Mouse (Mus musculus) embryonic facial prominence, embryonic 11.5 days (tissue): ENCODE data around the gene Lrch3. TPM values are rescaled to one million over a fixed set of nuclear protein-coding genes. Genes with fewer than 3 reads are reported as not detected.
A peak's percentile ranks its signal among the peaks of the same experiment; 100 is the strongest.

ENCODE experiments used
- ATAC-seq: fragments of 200-750 bp; cut with Nextera tagmentation; replicated peaks from 2 replicates; pipeline ENCODE4 v1.8.0; 2017; ENCODE audit warnings: low read depth; ENCODE audit not compliant: insufficient number of reproducible peaks, low FRiP score, low TSS enrichment
- DNase-seq: peaks from one replicate; pipeline ENCODE4 v3.0.0-alpha.2; 2015; ENCODE audit warnings: low spot score
- H3K27ac ChIP-seq: fragments of 300-500 bp; sonication (generic); replicated peaks from 2 replicates; pipeline ENCODE4 v1.5.1; 2014; ENCODE audit warnings: mild to moderate bottlenecking, low read depth, low read length, control low read depth
- H3K27me3 ChIP-seq: fragments of 300-500 bp; sonication (generic); 2 replicates; pipeline ENCODE4 v1.6.1; 2014; ENCODE audit warnings: mild to moderate bottlenecking, low read length, moderate library complexity, mixed read lengths; ENCODE audit not compliant: control insufficient read depth, insufficient read depth
- H3K36me3 ChIP-seq: fragments of 300-500 bp; sonication (generic); replicated peaks from 2 replicates; pipeline ENCODE4 v1.6.1; 2014; ENCODE audit warnings: low read depth, mild to moderate bottlenecking, low read length, moderate library complexity, mixed read lengths; ENCODE audit not compliant: control insufficient read depth, insufficient read depth
- H3K4me1 ChIP-seq: fragments of 300-500 bp; sonication (generic); 2 replicates; pipeline ENCODE4 v1.6.1; 2014; ENCODE audit warnings: low read length, mixed read lengths; ENCODE audit not compliant: control insufficient read depth, insufficient read depth
- H3K4me2 ChIP-seq: fragments of 300-500 bp; sonication (generic); 2 replicates; pipeline ENCODE4 v1.6.1; 2014; ENCODE audit warnings: low read depth, mild to moderate bottlenecking, control low read depth, low read length, moderate library complexity
- H3K4me3 ChIP-seq: fragments of 300-500 bp; sonication (generic); 2 replicates; pipeline ENCODE4 v1.5.1; 2014; ENCODE audit warnings: low read depth, low read length, control low read depth
- H3K9ac ChIP-seq: fragments of 300-500 bp; sonication (generic); replicated peaks from 2 replicates; pipeline ENCODE4 v1.6.1; 2014; ENCODE audit warnings: mild to moderate bottlenecking, control low read depth, low read length
- H3K9me3 ChIP-seq: fragments of 300-500 bp; sonication (generic); replicated peaks from 2 replicates; pipeline ENCODE4 v1.6.1; 2016; ENCODE audit warnings: mild to moderate bottlenecking, low read length, inconsistent platforms, mixed read lengths; ENCODE audit not compliant: control insufficient read depth
- WGBS: fragments of 180-500 bp; shearing (Covaris S2); extraction: QIAGEN DNeasy Blood & Tissue Kit; methylation state at CpG from one replicate; pipeline ENCODE4 v1.1.7; 2014; 5-methylcytosine and 5-hydroxymethylcytosine counted together
- polyA plus RNA-seq: library from polyadenylated mRNA; unstranded; fragments of >200 nt; fragmentation: Nextera tagmentation; extraction: Ambion mirVana; gene quantifications from 2 replicates; pipeline ENCODE4 v1.2.1, GENCODE M21; 2014

Lrch3 gene
- polyA plus RNA-seq, 1 experiment from 2014 or later: 32.2 TPM

- no peaks in the 10 kb centered on the region for H3K9me3 ChIP-seq
- no peak overlapping the region for H3K27ac ChIP-seq
- H3K9ac ChIP-seq: no peak overlapping the region
- no peaks in the 10 kb centered on the region for H3K36me3 ChIP-seq
- no peak overlapping the region for H3K4me2 ChIP-seq
- H3K4me1 ChIP-seq: no peaks in the 10 kb centered on the region
- no peaks in the 10 kb centered on the region for H3K27me3 ChIP-seq
- 78% methylated on average over 21 of the region's 21 CpGs for WGBS
- DNase-seq (no peak), ATAC-seq (no peak)
- H3K4me3 ChIP-seq: no peak overlapping the region
Measured at GRCm38 (mm10) chr16:33019117-33019770, 105.3 kb downstream of the Lrch3 start.

GRCm38 (mm10) chr16:33021381-33021780 lies 107.5 kb downstream of the Lrch3 start:
- H3K4me1 ChIP-seq: no peaks in the 10 kb centered on the region
- no peaks in the 10 kb centered on the region for H3K36me3 ChIP-seq
- H3K4me2 ChIP-seq: no peak overlapping the region
- 70% methylated on average over 3 of the region's 3 CpGs for WGBS
- no peaks in the 10 kb centered on the region for H3K9me3 ChIP-seq
- ATAC-seq (no peak), DNase-seq (no peak)
- H3K4me3 ChIP-seq: no peak overlapping the region
- H3K27me3 ChIP-seq: no peaks in the 10 kb centered on the region
- no peak overlapping the region for H3K27ac ChIP-seq
- no peak overlapping the region for H3K9ac ChIP-seq

- Histone ChIP-seq H3K4me3 (no peak overlapping the region), H3K4me1 (no peaks in the 10 kb centered on the region), H3K9me3 (no peaks in the 10 kb centered on the region), H3K4me2 (no peak overlapping the region), H3K9ac (no peak overlapping the region), H3K27ac (no peak overlapping the region), H3K27me3 (no peaks in the 10 kb centered on the region), H3K36me3 (no peaks in the 10 kb centered on the region)
- ATAC-seq (0 out of 2 replicates have a peak, but pooled peaks have one; percentile 48), DNase-seq (peak; percentile 84)
- whole genome bisulfite sequencing: 4% methylated on average over 4 of the region's 4 CpGs
Measured at GRCm38 (mm10) chr16:33023750-33024149, 109.8 kb downstream of the Lrch3 start.

GRCm38 (mm10) chr16:33024456-33025104 lies 110.7 kb downstream of the Lrch3 start:
- H3K9ac ChIP-seq: no peak overlapping the region
- DNase-seq: no peak
- no peaks in the 10 kb centered on the region for H3K4me1 ChIP-seq
- no peak overlapping the region for H3K4me3 ChIP-seq
- H3K36me3 ChIP-seq: no peaks in the 10 kb centered on the region
- 74% methylated on average over 8 of the region's 8 CpGs for WGBS
- H3K9me3 ChIP-seq: no peaks in the 10 kb centered on the region
- no peaks in the 10 kb centered on the region for H3K27me3 ChIP-seq
- no peak for ATAC-seq
- H3K27ac ChIP-seq: no peak overlapping the region
- no peak overlapping the region for H3K4me2 ChIP-seq

- H3K27me3 ChIP-seq: no peaks in the 10 kb centered on the region
- ATAC-seq (no peak), DNase-seq (no peak)
- no peak overlapping the region for H3K9ac ChIP-seq
- H3K27ac ChIP-seq: no peak overlapping the region
- H3K36me3 ChIP-seq: no peaks in the 10 kb centered on the region
- H3K9me3 ChIP-seq: no peaks in the 10 kb centered on the region
- 78% methylated on average over 7 of the region's 7 CpGs for WGBS
- no peaks in the 10 kb centered on the region for H3K4me1 ChIP-seq
- no peak overlapping the region for H3K4me2 ChIP-seq
- no peak overlapping the region for H3K4me3 ChIP-seq
Measured at GRCm38 (mm10) chr16:33026357-33026756, 112.5 kb downstream of the Lrch3 start.

- Histone ChIP-seq H3K9ac (no peak overlapping the region), H3K4me3 (no peak overlapping the region), H3K9me3 (no peaks in the 10 kb centered on the region), H3K27ac (no peak overlapping the region), H3K4me1 (no peaks in the 10 kb centered on the region), H3K27me3 (no peaks in the 10 kb centered on the region), H3K4me2 (no peak overlapping the region), H3K36me3 (no peaks in the 10 kb centered on the region)
- DNase-seq (no peak), ATAC-seq (no peak)
- WGBS: 79% methylated on average over 4 of the region's 4 CpGs
Measured at GRCm38 (mm10) chr16:33036006-33036405, 122.1 kb downstream of the Lrch3 start.

GRCm38 (mm10) chr16:33042682-33043081 lies 128.8 kb downstream of the Lrch3 start:
- Histone ChIP-seq H3K4me3 (no peak overlapping the region), H3K4me2 (no peak overlapping the region), H3K36me3 (no peaks in the 10 kb centered on the region), H3K9me3 (no peaks in the 10 kb centered on the region), H3K9ac (no peak overlapping the region), H3K4me1 (no peaks in the 10 kb centered on the region), H3K27ac (no peak overlapping the region), H3K27me3 (no peaks in the 10 kb centered on the region)
- WGBS: 83% methylated on average over 1 of the region's 1 CpGs
- no peak for DNase-seq
- no peak for ATAC-seq

GRCm38 (mm10) chr16:33043268-33043667 lies 129.4 kb downstream of the Lrch3 start:
- H3K9ac ChIP-seq: no peak overlapping the region
- no peaks in the 10 kb centered on the region for H3K36me3 ChIP-seq
- H3K27ac ChIP-seq: no peak overlapping the region
- ATAC-seq (no peak), DNase-seq (no peak)
- H3K4me2 ChIP-seq: no peak overlapping the region
- no peaks in the 10 kb centered on the region for H3K9me3 ChIP-seq
- H3K4me3 ChIP-seq: no peak overlapping the region
- H3K4me1 ChIP-seq: no peaks in the 10 kb centered on the region
- no peaks in the 10 kb centered on the region for H3K27me3 ChIP-seq
- WGBS: 70% methylated on average over 2 of the region's 2 CpGs
